Mouse (Mus musculus) MEL-GATA-1-ER (cell line): ENCODE data around the gene Sh3bgrl2.

ENCODE experiments used
- DNase-seq: peaks from one replicate; pipeline ENCODE4 v3.0.0-alpha.2; 2012; ENCODE audit warnings: low read depth; ENCODE audit errors: extremely low read depth

The Sh3bgrl2 gene

DNA sequence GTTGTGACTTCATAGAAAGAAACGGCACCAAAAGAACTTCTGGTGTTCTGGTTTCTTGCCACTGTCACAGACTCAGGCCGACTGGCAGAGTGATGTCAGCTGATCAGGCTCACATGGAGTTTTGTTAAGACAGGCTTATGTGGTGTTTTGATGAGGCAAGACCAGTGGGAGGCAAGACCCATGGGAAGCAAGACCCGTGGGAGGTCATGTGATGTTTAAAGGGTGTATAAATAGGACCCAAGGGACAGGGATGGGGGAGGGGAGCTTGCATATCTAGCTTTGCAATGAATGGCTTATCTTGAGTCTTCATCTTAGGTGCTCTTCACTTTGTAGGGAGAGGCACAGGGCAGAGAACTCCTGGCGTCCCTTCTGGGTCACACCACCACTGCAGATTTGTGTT lies 118.9 kb downstream of the Sh3bgrl2 start:
- no peak for DNase-seq

DNA sequence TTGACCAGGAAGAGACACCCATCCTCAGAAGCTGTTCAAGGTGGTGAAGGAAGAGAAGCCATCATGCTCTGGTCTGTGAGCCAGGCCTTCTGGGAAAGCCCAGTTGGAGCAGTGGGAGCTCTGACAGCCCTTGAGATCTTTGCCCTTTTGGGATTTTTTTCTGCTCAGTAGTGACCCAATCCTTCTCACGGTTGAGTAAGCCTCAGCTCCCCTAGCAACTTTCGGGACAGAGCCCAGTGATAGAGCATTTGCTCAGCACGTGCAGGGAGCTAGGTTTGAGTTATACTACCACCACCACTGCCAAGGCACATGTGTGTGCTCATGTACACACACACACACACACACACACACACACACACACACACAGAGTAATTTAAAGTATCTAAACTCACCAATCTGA lies 131.5 kb downstream of the Sh3bgrl2 start:
- DNase-seq, result no peak

DNA sequence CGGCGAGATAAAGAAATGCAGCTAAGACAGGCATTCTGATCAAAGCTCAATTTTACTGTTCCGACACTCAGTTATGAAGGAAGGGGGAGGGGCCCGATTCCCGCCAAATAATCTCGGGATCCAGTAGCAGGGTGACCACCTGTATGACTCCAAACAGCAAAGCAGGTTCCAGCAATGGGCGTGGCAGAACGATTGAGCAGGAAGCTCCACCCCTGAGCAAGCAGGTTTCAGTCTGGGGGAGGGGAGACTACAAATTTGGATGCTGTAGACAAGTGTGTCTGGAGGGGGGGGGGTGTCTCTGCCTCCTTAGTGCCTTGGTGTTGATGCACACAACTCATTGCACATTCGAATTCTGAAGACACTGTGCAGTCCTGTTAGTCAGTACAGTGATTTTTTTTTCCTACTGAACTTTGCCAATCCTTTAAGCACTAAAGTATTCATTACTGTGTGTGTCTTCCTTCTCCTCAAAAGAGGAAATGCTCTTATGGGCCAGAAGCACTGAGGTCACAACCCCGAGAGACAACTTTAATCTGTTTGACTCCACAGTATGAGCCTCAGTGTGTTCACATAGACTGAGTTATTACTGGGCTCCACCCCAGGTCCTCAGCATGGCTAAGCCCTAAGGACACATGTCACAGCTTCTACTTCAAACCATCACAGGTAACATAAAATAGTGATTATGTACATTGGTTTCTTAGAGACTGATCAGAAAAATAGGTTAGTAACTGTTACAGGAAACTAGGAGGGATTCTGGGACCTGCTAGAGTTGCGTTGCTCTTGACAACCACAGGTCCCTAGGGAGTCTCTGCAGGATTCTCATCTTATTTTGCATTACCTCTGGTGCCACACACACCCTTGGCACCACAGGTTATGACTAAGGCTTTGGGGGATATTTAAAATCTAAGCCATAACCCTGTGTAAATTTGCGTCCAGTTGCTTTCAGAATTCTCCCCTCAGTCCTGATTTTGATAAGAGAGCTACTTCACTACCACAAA lies 133.8 kb downstream of the Sh3bgrl2 start:
- no peak for DNase-seq

DNA sequence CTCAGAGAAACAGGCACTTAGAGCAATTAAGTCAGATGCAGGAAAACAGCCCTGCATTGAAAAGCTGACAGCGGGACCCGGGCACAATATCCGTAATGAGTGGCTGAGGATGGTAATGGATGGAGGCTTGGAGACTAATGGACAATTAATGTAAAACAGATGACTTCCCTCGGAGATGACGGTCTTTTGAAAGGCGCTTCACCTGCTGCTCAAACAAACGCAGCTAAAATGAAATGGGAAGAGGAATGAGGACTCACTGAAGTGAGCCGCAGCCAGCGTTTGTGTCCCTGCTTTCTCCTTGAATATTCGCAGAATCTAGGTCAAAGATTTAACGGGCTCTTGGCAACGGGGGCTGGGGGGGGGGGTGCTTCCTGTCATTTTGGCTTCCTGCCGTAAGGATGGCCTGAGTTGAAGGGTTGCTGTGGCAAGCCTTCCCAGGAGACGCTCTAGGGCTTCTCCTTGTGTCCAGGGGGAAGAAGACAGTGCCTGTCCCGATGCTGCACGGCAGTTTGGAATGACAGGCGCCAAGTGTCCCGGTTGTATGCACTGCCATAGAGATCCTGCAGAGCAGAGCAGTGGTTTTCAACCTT lies 138.5 kb downstream of the Sh3bgrl2 start:
- no peak for DNase-seq

DNA sequence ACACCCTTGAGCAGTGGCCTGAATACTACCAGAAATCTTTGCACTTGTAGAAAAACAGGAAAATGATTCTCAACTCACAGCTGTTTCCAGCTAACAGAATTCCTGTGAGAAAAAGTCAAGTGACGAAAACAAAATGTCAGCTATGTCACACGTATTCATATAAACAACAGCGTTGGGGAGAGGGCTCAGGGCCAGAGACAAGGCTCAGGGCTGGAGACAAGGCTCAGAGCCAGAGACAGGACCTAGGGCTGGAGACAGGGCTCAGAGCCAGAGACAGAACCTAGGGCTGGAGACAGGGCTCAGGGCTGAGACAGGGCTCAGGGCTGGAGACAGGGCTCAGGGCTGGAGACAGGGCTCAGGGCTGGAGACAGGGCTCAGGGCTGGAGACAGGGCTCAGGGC lies 139.8 kb downstream of the Sh3bgrl2 start:
- no peak for DNase-seq
